Mouse (Mus musculus) megakaryocyte-erythroid progenitor cell, adult 5-6 weeks (primary cell): ENCODE results near the gene Olfr57. TPM values are rescaled to one million over a fixed set of nuclear protein-coding genes. Genes with fewer than 3 reads are reported as not detected.
"Not testable (repeated sequence)": the region's sequence is repeated elsewhere in the genome, so short reads cannot be mapped to it uniquely, and the experiment has no call there.

ENCODE experiments used
- ATAC-seq: replicated peaks from 2 replicates; pipeline ENCODE4 v1.8.0; 2016; ENCODE audit warnings: mild to moderate bottlenecking, inconsistent platforms; ENCODE audit not compliant: severe bottlenecking, poor library complexity, low FRiP score, low TSS enrichment
- total RNA-seq, 2 experiments: library from RNA; stranded (forward) in 1 of 2; stranded (reverse) in 1 of 2; fragments of 200-1000, 215-1000 nt in 1 of 2; fragments of >200 nt in 1 of 2; fragmentation: Nextera tagmentation in 1 of 2; gene quantifications; 2 replicates each; pipeline ENCODE4 v1.2.3; 2014 to 2017

Gene Olfr57
- total RNA-seq (2014; fragmentation: Nextera tagmentation), result not detected in 2 replicates
- total RNA-seq (2017), result not detected in 2 replicates

GRCm38 (mm10) chr10:79028441-79028840 lies at the start of gene Olfr57:
Olfr57 (plus strand) TSS chr10:79028741.
- ATAC-seq, result no peak

DNA sequence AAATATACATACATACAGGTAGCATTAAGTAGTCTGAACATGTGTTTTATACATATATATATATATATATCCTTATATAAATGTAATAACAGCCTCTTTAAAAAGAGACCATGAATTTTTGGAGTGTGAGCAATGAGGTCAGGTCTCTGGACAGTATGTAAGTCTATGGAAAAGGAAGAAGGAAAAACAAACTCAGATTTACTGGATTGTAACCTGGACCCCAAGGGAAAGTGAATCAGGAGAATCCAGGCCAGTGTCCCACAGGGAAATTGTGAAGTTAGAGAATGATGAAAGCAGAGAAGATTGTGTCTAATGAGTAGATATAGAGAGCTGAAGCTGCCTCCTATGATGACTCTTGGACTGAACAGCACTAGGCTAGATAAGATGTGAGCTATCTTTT lies 47.8 kb upstream of the Olfr57 start, which contains the start of gene Olfr1352:
Gene Olfr1352 (plus strand): TSS at position 301 of the 400 bp plus-strand sequence.
- ATAC-seq, result no peak

DNA sequence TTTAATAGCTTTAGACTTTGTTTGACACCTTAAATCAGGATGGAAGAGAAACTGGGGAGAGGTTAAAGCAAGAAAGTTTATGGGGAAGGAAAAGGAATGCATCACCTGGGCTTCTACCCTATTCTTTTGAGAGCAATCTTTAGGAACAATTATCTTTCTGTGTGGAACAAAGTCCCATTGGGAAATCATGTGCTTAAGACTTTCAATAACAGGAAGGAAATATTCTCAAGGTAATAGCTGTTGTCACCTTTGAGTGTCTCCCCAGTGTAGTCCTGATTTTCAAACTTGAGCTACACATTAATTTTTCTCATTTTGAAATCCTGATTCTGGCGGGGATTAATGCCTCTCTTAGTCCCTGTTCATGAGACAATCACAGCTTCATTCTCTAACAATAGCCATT lies 16.4 kb upstream of the Olfr57 start, which contains the start of gene Olfr1351:
Gene Olfr1351 (plus strand): TSS at position 301 of the 400 bp plus-strand sequence.
- no peak for ATAC-seq

GRCm38 (mm10) chr10:79042457-79042856 lies 13.9 kb downstream of the Olfr57 start:
- not testable (repeated sequence) for ATAC-seq

GRCm38 (mm10) chr10:79057370-79057769 lies 28.8 kb downstream of the Olfr57 start:
- not testable (repeated sequence) for ATAC-seq

Other genes with a start within 250 kb of the Olfr57 start
- not detected in 2 replicates for gene Slc1a6, start 248.2 kb upstream of the Olfr57 start, total RNA-seq (2014; fragmentation: Nextera tagmentation)
- not detected in 2 replicates for gene Slc1a6, start 248.2 kb upstream of the Olfr57 start, total RNA-seq (2017)
- not detected in 2 replicates for gene Olfr1356, start 176.6 kb upstream of the Olfr57 start, total RNA-seq (2014; fragmentation: Nextera tagmentation)
- not detected in 2 replicates for gene Olfr1356, start 176.6 kb upstream of the Olfr57 start, total RNA-seq (2017)
- gene Olfr1355, start 153.2 kb upstream of the Olfr57 start, total RNA-seq (2014; fragmentation: Nextera tagmentation), result not detected in 2 replicates
- not detected in 2 replicates for gene Olfr1355, start 153.2 kb upstream of the Olfr57 start, total RNA-seq (2017)
- not detected in 2 replicates for gene Olfr1354, start 115.6 kb upstream of the Olfr57 start, total RNA-seq (2014; fragmentation: Nextera tagmentation)
- gene Olfr1354, start 115.6 kb upstream of the Olfr57 start, total RNA-seq (2017), result not detected in 2 replicates
- gene Olfr8, start 78.1 kb upstream of the Olfr57 start, total RNA-seq (2014; fragmentation: Nextera tagmentation), result not detected in 2 replicates
- not detected in 2 replicates for gene Olfr8, start 78.1 kb upstream of the Olfr57 start, total RNA-seq (2017)
- not detected in 2 replicates for gene Olfr1353, start 65.4 kb upstream of the Olfr57 start, total RNA-seq (2014; fragmentation: Nextera tagmentation)
- gene Olfr1353, start 65.4 kb upstream of the Olfr57 start, total RNA-seq (2017), result not detected in 2 replicates
- not detected in 2 replicates for gene Olfr1352, start 47.7 kb upstream of the Olfr57 start, total RNA-seq (2014; fragmentation: Nextera tagmentation)
- gene Olfr1352, start 47.7 kb upstream of the Olfr57 start, total RNA-seq (2017), result not detected in 2 replicates
- gene Olfr1351, start 16.3 kb upstream of the Olfr57 start, total RNA-seq (2014; fragmentation: Nextera tagmentation), result not detected in 2 replicates
- gene Olfr1351, start 16.3 kb upstream of the Olfr57 start, total RNA-seq (2017), result not detected in 2 replicates
- gene 2610008E11Rik, start 68.9 kb downstream of the Olfr57 start, total RNA-seq (2014; fragmentation: Nextera tagmentation), result 9.5 and 10.5 TPM in 2 replicates
- 8.5 and 18.0 TPM in 2 replicates for gene 2610008E11Rik, start 68.9 kb downstream of the Olfr57 start, total RNA-seq (2017)
- gene Vmn2r80, start 120.0 kb downstream of the Olfr57 start, total RNA-seq (2014; fragmentation: Nextera tagmentation), result not detected in 2 replicates
- gene Vmn2r80, start 120.0 kb downstream of the Olfr57 start, total RNA-seq (2017), result not detected in 2 replicates
- not detected in 2 replicates for gene Vmn2r81, start 219.0 kb downstream of the Olfr57 start, total RNA-seq (2014; fragmentation: Nextera tagmentation)
- not detected in 2 replicates for gene Vmn2r81, start 219.0 kb downstream of the Olfr57 start, total RNA-seq (2017)